Mouse (Mus musculus): ENCODE data around the gene Iqgap1.

DNA sequence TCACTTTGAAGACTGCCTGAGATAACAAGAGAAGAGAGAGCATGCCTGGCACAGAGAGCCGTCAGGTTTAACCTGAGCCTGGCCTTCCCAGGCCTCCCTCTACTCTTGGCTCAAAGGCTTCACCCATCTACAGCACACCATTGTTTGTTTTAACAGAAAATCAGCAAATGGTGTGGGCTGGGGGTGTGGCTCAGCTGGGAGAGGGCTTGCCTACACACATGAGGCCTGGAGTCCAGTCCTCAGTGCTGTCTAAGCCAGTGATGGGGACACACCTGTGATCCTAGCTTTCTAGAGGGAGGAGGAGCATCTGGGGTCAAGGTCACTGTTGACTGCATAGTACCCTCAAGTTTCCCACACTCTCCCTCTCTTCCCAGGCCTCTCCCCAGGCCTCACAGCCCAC is 143.1 kb downstream of the Iqgap1 start:
- TF ChIP-seq GATA1 (IDR thresholded peaks at IDR 0.05; ENCODE audit: borderline replicate concordance, low read length), result no peak
- no peak for TF ChIP-seq FLI1 (IDR thresholded peaks at IDR 0.05; ENCODE audit: low read length)
